Mouse (Mus musculus) adrenal gland, adult (tissue): ENCODE data around the gene H6pd.
A peak's percentile ranks its signal among the peaks of the same experiment; 100 is the strongest.

Source experiments
- DNase-seq, 2 experiments: peaks; one replicate each; pipeline ENCODE4 v3.0.0; 2022 to 2023; ENCODE audit warnings: low spot score in 1 of 2; ENCODE audit not compliant: inconsistent age in 2 of 2

H6pd gene

DNA sequence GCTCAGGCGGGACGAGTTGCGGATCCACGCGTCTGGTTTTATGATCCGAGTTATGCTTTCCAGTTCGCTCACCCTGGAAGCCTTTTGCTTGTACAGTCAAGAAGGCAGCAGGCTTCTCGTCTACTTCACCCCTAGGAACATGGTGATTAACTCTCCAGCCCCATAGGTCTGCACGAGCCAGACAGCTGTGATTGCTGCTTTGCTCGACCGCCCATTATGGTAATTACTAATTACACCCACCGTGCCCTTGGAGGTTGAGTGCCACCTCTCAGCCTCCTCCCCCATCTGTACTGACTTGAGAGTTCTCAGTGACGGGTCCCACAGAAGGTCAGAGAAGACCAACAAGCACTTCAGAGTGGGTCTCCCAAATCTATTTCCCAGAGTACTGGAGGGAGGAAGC lies 59.1 kb downstream of the H6pd start:
- no peak for DNase-seq

DNA sequence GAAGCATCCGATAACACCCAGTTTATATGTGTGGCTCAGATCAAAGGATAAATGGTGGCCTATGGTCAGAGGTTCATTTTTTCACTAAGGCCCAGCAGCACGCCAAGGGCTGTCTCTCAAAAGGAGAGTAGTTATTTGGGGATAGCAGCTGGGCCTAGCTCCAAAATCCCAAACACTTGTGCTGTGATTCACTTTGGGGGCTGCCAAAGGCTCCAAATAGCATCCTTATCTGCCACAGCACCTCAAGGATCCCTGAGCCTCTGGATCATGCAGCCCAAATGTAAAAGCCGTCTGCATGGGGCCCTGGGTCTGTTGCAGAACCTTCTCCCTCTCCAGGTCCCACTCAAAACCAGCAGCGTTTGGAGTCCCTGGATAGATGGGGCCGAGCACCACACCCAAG lies 60.7 kb downstream of the H6pd start:
- no peak for DNase-seq

DNA sequence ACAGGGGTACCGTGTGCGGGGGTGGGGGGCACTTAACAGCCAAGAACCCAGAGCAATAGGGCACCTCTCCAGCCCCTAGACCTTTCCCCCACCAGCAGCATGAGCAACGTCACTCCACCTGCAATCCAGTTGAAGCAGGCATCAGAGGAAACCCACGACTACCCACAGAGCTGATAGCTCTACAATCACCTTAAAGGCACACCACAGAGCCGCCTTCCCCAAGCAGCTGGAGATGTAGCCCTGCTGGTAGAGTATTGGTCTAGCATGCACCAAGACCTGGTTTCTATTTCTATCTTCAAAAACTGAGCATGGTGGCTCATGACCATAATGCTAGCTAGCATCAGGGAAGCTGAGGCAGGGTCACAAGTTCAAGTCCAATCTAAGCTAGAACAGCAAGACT lies 61.4 kb downstream of the H6pd start:
- DNase-seq = no peak

DNA sequence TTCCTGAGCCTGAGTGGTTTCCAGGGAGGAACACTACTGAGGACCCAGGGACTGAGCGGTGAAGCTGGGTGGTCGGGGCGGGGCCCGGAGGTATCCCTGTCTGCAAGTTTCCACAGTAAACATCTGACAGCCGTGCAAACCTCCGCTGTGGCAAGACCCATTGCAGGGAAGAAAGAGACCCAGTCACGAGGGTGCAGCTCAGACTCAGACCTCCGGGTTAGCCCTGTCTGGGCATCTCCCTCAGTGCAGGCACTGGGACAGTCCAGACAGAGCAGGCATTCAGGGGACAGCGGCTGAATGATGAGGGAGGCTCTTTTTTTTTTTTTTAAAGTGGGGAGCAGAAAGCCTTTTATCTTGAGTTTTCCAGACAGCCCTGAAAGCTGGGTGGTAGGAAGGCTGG lies 63.6 kb downstream of the H6pd start:
- no peak for DNase-seq

DNA sequence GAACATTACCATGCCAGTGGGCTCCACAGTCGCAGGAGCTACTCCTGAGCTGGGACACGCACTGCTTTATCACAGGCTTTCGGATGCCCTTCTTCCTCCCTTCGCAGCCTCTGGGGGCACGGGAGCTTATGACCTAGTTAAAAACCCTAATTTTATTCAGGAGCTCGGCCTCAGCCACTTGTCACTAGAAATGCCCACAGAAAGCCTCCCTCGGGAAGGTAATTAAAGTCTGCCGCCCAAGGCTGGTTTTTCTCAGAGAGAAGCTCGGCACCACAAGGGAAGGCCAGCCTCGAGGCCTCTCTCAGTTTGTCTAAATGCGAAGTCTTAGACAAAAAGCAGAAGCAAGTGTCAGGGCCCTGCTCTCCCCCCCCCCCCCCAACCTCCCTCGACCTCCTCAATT lies 64.6 kb downstream of the H6pd start:
- no peak for DNase-seq

DNA sequence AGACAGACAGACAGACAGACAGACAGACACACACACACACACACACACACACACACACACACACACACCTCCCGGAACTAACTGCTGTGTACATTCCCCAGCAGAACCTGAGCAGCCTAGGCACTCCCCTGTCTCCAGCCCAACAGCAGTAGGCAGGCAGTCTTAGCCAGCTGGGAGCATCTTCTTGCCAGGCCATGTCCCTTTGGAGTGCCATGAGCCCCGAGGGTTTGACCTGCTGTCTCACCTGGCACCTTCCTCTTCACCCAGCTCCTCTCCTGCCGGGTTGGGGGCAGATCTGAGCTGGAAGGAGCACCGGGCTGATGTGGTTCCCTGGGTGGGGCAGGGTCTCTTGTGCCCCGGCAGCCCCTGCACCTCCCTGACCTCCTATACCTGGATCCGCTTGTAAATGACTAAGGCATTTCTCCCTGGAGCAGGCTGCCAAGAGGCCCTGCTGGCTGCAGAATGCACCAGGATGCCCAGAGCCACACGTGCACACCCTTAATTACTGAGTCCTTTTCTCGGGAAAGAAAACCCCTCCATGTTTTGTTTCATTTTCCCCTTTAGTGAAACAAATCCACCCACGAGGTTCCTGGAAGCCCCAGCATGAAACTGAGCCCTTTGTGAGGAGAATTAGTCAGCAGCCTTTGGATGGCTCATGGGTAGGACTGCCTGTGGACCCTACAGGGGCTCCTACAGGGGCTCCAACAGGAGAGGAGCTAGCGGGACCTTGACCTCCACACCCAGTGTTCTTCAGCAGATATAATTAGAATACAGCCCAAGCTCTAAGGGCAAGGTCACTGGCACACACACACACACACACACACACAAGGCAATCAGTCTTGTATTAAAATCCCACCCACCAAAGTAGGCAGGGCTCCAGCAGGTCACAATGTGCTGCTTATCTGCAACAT lies 65.7 kb downstream of the H6pd start:
- DNase-seq = peak in 1 of 2 experiments; percentile 49

DNA sequence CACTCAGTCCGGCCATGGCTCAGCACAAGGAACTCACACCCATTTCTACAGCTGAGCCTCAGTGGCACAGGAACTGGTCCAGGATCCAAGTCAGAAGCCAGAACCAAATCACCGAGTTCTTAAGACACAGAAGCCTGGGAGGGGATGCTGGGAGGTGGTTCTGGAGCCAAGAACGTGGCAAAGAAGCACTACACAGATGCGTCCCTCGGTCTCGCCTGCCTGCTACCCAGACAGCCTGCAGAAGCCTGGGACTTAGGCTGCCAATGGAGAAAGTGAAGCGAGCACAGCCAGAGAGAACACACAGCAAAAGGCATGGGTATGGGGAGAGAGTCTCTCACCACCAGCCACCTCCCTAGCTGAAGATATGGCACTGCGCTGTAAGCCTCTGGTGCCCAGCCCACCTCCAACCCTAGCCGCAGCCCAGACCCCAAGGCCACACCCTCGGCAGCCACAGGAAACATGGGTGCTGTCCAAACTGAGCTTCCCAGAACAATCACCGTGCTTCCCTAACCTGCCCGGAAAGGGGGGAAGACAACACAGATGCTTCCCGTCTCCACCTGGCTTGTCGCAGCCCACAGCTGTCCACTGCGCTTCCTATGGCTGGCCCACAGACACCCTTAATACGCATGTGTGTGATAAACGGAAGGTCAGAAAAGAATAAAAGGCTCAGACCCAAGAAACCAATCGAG lies 67.6 kb downstream of the H6pd start:
- DNase-seq = no peak

DNA sequence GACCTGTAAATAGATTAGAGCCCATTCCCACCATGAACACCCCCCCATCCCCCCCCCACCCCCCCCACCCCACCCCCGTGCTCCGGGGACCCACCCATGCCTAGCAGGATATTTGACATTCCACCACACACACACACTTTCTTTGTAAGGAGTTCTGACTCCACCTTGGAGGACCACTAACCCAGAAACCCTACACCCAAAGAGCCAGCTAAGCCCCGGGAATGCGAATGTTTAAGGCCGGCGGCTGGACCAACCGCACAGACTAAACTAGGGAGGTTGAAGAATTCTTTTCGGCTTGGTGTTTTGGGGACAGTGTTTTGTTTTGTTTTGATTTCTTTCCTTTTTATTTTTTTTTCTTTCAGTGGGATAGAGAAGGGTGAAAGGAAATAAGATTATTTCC lies 70.1 kb downstream of the H6pd start:
- DNase-seq = no peak

DNA sequence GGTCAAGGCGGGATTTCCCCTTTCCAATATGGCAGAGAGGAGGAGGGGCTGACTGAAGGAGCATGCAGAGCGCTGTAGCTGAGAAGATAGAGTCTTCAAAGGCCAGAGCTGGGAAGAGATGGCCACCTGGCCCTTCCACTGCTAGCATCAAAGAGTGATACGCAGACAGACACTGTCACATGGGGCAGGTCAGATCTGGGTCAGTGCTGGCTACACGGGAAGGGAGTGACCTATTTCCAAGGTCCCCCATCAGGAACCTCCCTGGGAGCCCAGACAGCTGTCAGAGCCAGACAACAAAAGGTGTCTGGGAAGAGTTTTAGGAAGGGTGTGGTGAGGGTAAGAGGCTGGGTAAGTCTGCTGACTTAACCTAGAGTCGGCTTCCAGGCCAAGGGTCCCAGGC lies 71.9 kb downstream of the H6pd start:
- DNase-seq = no peak

DNA sequence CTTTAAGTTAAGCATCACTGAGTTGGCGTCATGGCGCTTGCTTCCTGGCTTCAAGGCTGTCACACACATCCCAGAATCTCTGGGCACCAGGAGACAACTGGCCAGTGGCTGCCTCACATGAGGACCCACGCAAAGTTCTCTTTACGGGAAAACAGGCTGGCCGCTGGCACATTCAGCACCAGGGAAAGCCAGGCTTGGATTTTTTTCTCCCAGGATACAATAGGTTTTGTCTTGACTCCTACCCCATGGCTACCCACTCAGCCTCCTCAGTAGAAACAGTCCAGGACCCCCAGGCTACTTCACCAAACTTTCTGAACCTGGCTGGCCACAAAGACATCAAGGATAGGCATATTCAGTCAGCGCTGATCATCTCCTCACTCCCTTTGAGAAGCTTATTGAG lies 73.4 kb downstream of the H6pd start:
- no peak for DNase-seq

DNA sequence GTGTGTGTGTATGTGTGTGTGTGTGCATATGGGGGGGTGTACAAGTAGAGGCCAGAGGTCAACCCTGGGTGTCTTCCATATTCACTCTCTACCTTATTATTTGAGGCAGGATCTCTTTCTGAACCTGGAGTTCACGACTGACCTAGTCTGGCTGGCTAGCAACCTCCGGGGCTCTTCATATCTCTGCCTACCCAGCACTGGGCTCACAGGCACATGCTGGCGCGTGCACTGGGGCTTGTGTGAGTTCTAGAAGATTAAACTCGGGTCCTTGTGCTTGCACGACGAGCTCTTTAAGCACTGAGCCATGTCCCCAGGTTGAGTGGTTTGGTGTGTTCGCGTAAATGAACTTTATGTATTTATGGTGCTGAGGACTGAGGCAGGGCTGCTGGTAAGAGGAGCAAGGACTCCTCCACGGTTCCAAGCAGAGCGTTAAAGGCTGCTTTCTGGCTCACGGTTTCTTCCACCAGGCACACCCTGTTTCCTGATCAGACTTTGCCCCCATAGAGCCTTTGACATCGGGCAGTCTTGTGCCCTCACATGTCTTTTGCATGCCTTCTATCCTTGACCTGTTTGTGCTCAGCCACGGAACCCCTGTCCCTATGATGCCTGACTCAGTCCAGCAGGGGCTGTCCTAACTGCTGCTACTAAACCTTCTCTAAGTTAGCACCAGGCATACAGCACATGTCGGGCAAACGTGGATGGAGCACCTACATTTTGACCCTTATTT lies 75.1 kb downstream of the H6pd start:
- DNase-seq = peak; percentile 34 to 65

DNA sequence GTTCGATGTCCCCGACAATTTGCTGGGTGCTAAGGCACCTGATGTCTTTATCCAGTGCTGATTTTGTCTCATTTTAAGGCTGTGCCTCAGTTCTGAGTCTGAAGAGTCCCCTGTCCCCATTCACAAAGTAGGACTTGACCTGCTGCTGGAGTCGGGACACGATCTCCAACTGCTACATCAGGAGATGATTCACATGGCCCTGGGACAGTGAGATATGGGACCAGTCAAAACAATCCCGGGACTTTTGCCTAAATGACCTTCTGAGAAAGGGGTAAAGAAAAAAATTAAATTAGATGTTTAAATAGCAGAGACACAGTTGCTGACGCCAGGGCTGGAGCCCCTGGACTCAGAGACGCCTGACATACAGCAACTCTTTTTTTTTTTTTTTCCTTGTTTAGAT lies 75.8 kb downstream of the H6pd start:
- peak; percentile 36 to 73 for DNase-seq

DNA sequence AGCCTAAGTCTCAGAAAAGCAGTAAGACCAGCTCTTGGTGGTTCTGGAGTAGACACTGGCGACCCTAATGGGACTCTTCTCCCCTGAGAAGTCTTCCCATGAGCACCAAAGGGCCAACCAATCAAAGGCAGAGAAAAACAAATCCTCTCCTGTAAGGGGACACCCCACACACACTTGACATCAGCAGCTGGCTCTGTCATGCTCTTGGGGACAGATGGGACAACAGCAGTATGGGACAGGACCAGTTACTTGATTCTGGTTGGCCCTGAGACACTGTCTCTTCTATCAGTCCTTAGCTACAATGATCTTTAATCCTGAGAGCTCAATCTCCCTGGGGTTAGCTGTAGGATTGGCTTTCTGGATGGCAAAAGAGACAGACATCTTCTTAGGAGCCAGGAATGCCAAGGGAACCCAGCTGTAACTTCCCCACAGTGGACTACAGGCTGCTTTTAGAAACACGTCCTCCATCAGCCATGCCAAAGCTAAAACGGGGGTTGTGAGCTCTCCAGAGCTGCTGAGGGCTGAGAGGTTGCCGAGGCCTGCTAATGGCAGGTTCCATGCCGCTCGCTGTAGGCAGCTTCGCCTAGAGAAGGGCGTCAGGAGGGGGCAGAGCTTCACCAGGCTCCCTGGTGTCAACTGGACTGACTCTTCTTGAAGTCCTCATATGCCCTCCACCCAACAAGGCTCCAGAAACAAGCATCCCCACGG lies 76.6 kb downstream of the H6pd start:
- no peak for DNase-seq

DNA sequence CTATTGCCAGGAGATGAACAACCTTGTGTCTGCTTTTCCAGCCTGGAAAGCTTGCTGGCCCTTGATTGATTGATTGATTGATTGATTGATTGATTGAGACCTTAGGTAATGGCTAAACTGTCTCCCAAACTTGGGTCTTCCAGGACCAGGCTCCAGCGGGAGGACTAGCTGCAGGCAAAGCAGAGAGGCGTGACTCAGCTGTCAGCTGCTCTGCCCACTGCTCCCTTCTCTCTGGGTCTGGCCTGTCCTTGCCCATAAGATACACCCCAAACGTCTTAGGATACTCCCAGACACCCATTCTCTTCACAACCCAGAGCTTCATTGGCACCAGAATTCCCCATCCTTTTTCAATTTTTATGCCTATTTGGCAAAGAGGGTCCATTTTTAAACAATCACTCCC lies 78.1 kb downstream of the H6pd start:
- no peak for DNase-seq
